Mouse (Mus musculus) limb, embryonic 12.5 days (tissue): ENCODE measurements around the gene Brpf3. TPM values are rescaled to one million over a fixed set of nuclear protein-coding genes. Genes with fewer than 3 reads are reported as not detected.

Experiments
- ATAC-seq: fragments of 200-750 bp; cut with Nextera tagmentation; 2 replicates; pipeline ENCODE4 v1.8.0; 2017; ENCODE audit warnings: low read depth, moderate TSS enrichment; ENCODE audit not compliant: insufficient number of reproducible peaks, insufficient read depth, low FRiP score, low TSS enrichment
- H3K27ac ChIP-seq: fragments of 300-500 bp; sonication (generic); 2 replicates; pipeline ENCODE4 v1.5.1; 2016; ENCODE audit warnings: mild to moderate bottlenecking, moderate library complexity
- H3K27me3 ChIP-seq: fragments of 300-500 bp; sonication (generic); 2 replicates; pipeline ENCODE4 v1.6.1; 2016; ENCODE audit warnings: mild to moderate bottlenecking, moderate library complexity
- H3K36me3 ChIP-seq: fragments of 300-500 bp; sonication (generic); 2 replicates; pipeline ENCODE4 v1.6.1; 2016; ENCODE audit warnings: mild to moderate bottlenecking, moderate library complexity
- H3K4me1 ChIP-seq: fragments of 300-500 bp; sonication (generic); replicated peaks from 2 replicates; pipeline ENCODE4 v1.6.1; 2016
- H3K4me2 ChIP-seq: fragments of 300-500 bp; sonication (generic); 2 replicates; pipeline ENCODE4 v1.6.1; 2016; ENCODE audit warnings: mild to moderate bottlenecking, moderate library complexity
- H3K4me3 ChIP-seq: fragments of 300-500 bp; sonication (generic); replicated peaks from 2 replicates; pipeline ENCODE4 v1.5.1; 2016; ENCODE audit warnings: mild to moderate bottlenecking
- H3K9ac ChIP-seq: fragments of 300-500 bp; sonication (generic); replicated peaks from 2 replicates; pipeline ENCODE4 v1.6.1; 2016; ENCODE audit warnings: mild to moderate bottlenecking, moderate library complexity
- H3K9me3 ChIP-seq: fragments of 300-500 bp; sonication (generic); 2 replicates; pipeline ENCODE4 v1.6.1; 2016; ENCODE audit warnings: mild to moderate bottlenecking, moderate library complexity
- WGBS: fragments of 180-500 bp; shearing (Covaris S2); methylation state at CpG from one replicate; pipeline ENCODE4 v1.1.7; 2016; 5-methylcytosine and 5-hydroxymethylcytosine counted together
- polyA plus RNA-seq: library from polyadenylated mRNA; unstranded; fragments of >200 nt; fragmentation: Nextera tagmentation; extraction: Ambion mirVana; gene quantifications from 2 replicates; pipeline ENCODE4 v1.2.1, GENCODE M21; 2016

Brpf3 gene
- polyA plus RNA-seq = 12.7 and 13.0 TPM in 2 replicates

DNA sequence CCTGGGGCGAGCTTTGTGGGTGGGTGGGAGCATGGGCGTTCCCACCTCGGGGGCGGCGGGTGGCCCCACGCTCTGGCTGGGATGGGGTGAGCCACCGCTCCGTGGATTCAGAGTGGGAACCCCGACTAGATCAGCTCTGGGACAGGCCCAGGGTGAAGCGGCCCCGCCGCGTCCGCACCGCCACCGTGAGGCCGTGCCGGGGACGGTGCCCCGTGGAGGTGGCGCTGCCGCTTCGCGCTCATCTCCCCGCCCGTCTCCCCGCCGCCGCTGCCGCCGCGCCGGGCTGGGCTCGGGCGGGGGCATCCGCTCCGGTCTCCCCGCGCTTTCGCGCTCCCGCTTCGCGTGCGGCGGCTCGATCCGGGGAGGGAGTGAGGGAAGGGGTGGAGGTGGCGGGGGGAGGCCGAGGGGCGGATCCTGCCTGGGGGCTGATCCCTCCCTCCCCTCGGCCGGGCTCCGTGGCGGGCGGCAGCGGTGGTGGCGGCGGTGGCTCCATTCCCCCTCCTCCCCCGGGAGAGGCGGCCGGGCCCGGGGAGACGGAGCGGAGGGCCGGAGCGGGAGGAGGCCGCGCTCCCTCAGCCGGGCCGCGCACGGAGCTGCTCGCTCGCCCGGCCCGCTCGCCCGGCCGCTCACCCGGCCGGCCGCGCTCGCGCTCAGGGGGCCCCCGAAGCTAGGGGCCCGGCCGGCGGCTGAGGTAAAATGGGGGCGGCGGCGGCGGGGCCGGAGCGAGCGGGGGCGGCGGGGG is at the start of gene Brpf3:
Gene Brpf3 (plus strand): TSS at position 420 of the 742 bp plus-strand sequence.
- H3K9ac ChIP-seq = peak within 1 kb of the TSS; percentile 99
- peak within 1 kb of the TSS; percentile 97 for H3K27ac ChIP-seq
- H3K4me3 ChIP-seq = peak within 1 kb of the TSS; percentile 94
- H3K36me3 ChIP-seq = peaks cover 6% of the 10 kb centered on the region
- peak; percentile 61 for ATAC-seq
- H3K27me3 ChIP-seq = no peaks in the 10 kb centered on the region
- no peaks in the 10 kb centered on the region for H3K9me3 ChIP-seq
- under 1% methylated on average over 67 of the region's 99 CpGs for WGBS
- H3K4me2 ChIP-seq = peak within 1 kb of the TSS; percentile 95
- peaks cover 27% of the 10 kb centered on the region for H3K4me1 ChIP-seq

GRCm38 (mm10) chr17:28756447-28756846 is 44.4 kb upstream of the Brpf3 start:
- no peaks in the 10 kb centered on the region for H3K36me3 ChIP-seq
- H3K4me1 ChIP-seq = no peaks in the 10 kb centered on the region
- ATAC-seq = no peak
- H3K27me3 ChIP-seq = no peaks in the 10 kb centered on the region
- H3K4me3 ChIP-seq = no peak overlapping the region
- H3K27ac ChIP-seq = no peak overlapping the region
- no peak overlapping the region for H3K4me2 ChIP-seq
- H3K9me3 ChIP-seq = no peaks in the 10 kb centered on the region
- WGBS = 51% methylated on average over 5 of the region's 5 CpGs
- H3K9ac ChIP-seq = no peak overlapping the region

DNA sequence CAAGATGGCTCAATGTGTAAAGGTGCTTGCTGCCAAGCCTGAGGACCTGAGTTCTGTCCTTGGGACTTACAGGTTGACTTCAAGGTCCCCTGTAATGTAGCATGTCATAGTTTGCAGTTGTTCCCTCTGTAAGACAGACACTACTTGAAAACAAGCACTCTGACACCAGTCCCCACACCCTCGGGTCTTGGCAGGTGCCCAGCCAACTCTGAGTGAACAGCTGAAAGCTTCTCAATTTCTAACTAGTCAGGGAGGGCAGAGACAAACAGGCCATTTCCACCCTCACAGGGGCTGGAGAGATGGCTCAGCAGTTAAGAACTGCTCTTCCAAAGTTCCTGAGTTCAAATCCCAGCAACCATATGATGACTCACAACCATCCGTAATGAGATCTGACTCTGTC is 43.4 kb upstream of the Brpf3 start:
- Histone ChIP-seq H3K4me3 (no peak overlapping the region), H3K4me2 (no peak overlapping the region), H3K9ac (no peak overlapping the region), H3K9me3 (no peaks in the 10 kb centered on the region), H3K27me3 (no peaks in the 10 kb centered on the region), H3K27ac (no peak overlapping the region), H3K4me1 (no peaks in the 10 kb centered on the region), H3K36me3 (no peaks in the 10 kb centered on the region)
- ATAC-seq = no peak
- 75% methylated on average over 2 of the region's 2 CpGs for WGBS

DNA sequence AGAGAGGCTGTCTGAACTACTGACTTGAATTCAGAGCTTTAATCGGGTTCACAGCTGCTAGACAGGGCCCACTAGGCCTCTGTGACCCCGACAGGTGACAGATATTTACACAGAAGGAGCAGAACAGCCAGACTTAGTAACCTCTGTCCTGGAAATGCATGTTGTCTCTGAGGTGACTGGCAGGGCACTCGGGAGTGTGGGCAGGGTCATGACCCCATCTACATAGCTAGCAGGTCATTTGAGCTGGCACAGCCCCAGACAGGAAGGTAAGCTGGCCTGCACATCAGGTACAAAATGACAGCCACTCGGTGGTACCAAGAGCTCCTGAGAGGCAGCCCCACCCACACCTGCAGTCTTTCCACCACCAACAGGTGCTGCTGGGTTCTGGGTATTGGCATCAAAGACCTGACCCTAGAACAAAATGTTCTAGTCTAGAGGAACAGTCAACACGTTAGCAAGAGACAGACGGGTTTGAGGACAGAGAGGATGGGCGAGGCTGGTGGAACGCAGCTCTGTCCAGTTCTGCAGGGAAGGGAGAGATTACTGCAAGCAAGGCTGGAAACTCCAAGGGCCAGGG is 40.1 kb upstream of the Brpf3 start:
- Histone ChIP-seq H3K4me3 (no peak overlapping the region), H3K27ac (no peak overlapping the region), H3K4me1 (no peaks in the 10 kb centered on the region), H3K9ac (no peak overlapping the region), H3K9me3 (no peaks in the 10 kb centered on the region), H3K27me3 (no peaks in the 10 kb centered on the region), H3K36me3 (no peaks in the 10 kb centered on the region), H3K4me2 (no peak overlapping the region)
- 61% methylated on average over 8 of the region's 8 CpGs for WGBS
- ATAC-seq = no peak

- no peak for ATAC-seq
- no peak overlapping the region for H3K4me2 ChIP-seq
- H3K27ac ChIP-seq = no peak overlapping the region
- no peak overlapping the region for H3K9ac ChIP-seq
- 17% methylated on average over 3 of the region's 3 CpGs for WGBS
- H3K4me1 ChIP-seq = no peaks in the 10 kb centered on the region
- H3K36me3 ChIP-seq = no peaks in the 10 kb centered on the region
- H3K4me3 ChIP-seq = no peak overlapping the region
- H3K9me3 ChIP-seq = no peaks in the 10 kb centered on the region
- H3K27me3 ChIP-seq = peaks cover 8% of the 10 kb centered on the region; the same call in 1 of the 2 replicates
Measured at GRCm38 (mm10) chr17:28761871-28762270, 39.0 kb upstream of the Brpf3 start.

DNA sequence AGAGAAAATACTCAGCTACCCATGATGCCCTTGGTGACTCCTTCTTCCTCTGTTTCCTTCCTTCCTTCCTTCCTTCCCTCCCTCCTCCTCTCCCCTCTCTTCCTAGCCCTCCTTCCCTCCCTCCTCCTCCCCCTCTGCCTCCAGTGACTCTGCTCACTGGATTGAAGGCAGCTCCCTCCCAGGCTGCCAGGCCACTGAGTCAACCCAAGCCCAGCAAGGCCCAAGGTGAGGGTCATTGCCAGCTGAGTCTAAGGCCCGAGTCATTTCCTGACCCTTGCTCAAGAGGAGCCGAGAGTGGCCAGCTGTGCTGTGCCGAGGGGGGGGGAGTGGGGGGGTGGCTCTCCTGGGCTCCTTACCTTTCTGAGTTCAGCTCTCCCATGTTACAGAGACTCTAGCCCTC is 34.7 kb upstream of the Brpf3 start:
- no peak overlapping the region for H3K27ac ChIP-seq
- no peaks in the 10 kb centered on the region for H3K36me3 ChIP-seq
- no peak overlapping the region for H3K4me2 ChIP-seq
- no peaks in the 10 kb centered on the region for H3K9me3 ChIP-seq
- H3K4me1 ChIP-seq = peaks cover 19% of the 10 kb centered on the region
- peaks cover 48% of the 10 kb centered on the region for H3K27me3 ChIP-seq
- 57% methylated on average over 3 of the region's 3 CpGs for WGBS
- no peak overlapping the region for H3K9ac ChIP-seq
- H3K4me3 ChIP-seq = no peak overlapping the region
- no peak for ATAC-seq

DNA sequence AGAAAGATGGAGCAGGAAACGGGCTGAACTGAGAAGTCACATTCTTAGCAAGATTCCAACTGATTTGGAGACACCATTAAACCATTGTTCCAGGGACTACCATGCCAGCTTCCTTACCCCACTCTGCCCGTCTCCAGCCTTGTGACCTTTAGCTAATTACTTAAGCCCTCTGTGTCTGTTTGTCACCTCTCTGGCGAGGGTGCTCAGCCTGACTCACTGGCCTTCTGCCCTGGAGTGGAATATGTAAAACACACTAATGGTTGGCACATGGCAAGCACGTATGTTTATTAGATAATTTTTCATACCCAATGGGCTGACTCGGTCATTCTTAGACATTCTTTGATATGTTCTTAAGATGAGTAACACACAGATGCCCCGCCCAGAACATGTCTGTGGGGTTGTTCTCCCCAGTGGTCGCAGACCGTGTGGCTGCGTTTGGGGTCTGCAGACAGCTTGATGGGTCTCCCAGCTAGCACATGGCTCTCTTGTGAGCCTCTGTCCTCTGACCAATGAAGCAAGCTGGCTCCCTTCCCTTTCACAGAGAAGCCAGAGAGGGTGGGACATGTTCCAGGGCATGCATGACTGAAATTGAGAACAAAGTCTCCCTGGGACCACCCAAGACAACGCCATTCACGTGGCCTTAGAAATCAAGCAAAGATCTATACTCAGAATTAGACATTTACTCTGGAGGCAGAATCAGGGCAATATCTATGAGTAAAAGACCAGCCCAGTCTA is 33.9 kb upstream of the Brpf3 start:
- no peak for ATAC-seq
- H3K4me3 ChIP-seq = no peak overlapping the region
- WGBS = 72% methylated on average over 11 of the region's 11 CpGs
- peaks cover 19% of the 10 kb centered on the region for H3K4me1 ChIP-seq
- H3K9me3 ChIP-seq = no peaks in the 10 kb centered on the region
- H3K36me3 ChIP-seq = no peaks in the 10 kb centered on the region
- peaks cover 56% of the 10 kb centered on the region for H3K27me3 ChIP-seq
- H3K9ac ChIP-seq = no peak overlapping the region
- H3K27ac ChIP-seq = no peak overlapping the region
- H3K4me2 ChIP-seq = no peak overlapping the region

DNA sequence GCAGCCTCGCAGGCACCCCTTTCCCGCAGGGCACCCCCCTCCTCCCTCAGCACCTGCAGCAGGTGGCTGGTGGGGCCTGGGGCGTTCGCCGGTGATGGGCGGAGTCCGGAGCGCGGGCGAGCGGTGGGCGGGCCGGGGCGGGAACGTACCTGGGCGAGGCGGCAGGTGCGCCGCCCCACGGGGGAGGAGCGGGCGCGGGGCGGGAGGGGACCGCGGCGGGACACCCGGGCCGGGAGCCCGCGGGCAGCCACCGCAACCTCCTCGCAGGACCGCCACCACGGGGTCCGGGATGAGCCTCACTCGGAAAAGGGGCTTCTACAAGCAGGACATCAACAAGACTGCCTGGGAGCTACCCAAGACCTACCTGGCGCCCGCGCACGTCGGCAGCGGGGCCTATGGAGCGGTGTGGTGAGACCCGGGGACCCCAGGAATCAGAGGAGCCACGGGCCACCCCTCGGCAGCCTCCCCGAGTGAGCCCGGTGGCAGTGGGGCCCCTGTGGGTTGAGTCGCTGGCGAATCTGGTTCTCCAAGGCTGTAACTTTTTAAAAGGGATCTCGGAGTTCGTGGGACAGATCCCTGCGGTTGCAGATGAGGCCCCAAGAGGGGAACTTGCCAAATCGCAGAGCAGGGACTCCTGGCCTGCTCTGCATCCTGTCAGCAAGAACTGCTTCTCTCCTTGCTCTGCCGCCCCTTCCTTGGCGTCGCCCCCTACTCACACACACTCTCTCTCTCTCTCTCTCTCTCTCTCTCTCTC is 31.6 kb upstream of the Brpf3 start, which contains the start of gene Mapk13:
Gene Mapk13 (plus strand): TSS at position 177 of the 754 bp plus-strand sequence.
- under 1% methylated on average over 46 of the region's 58 CpGs for WGBS
- Histone ChIP-seq H3K4me2 (peak within 1 kb of the TSS; percentile 91), H3K36me3 (no peaks in the 10 kb centered on the region), H3K4me3 (peak within 1 kb of the TSS; percentile 50), H3K27ac (no peak within 1 kb of the TSS), H3K4me1 (peaks cover 19% of the 10 kb centered on the region), H3K9me3 (no peaks in the 10 kb centered on the region), H3K9ac (peak within 1 kb of the TSS; percentile 60), H3K27me3 (peaks cover 58% of the 10 kb centered on the region)
- ATAC-seq = no peak

- Histone ChIP-seq H3K9me3 (no peaks in the 10 kb centered on the region), H3K9ac (peak overlapping the region; percentile 60), H3K27me3 (peaks cover 58% of the 10 kb centered on the region), H3K4me3 (peak overlapping the region; percentile 50), H3K4me1 (peaks cover 19% of the 10 kb centered on the region), H3K36me3 (no peaks in the 10 kb centered on the region), H3K27ac (no peak overlapping the region), H3K4me2 (peak overlapping the region; percentile 91)
- WGBS = 6% methylated on average over 24 of the region's 24 CpGs
- no peak for ATAC-seq
Measured at GRCm38 (mm10) chr17:28769875-28770421, 30.9 kb upstream of the Brpf3 start.

DNA sequence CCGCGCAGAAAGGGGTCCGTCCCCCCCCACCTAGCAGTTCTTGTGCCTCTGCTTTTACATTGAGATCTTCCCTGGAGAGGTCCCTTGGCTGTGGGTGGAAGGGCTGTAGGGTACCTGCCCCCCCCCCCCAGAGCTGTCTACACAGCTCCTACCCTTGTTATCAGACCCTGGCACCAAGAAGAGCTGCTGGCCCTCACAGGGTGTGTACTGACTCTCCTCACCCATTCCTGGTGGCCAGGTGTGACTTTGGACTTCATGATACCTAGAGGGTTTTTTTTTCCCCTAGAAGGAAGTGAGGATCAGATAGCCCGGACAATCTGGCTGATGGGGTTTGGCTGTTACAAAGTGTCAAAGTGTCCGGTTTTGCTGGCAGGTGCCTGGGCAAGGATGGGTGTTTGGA is 29.6 kb upstream of the Brpf3 start:
- 95% methylated on average over 5 of the region's 5 CpGs for WGBS
- Histone ChIP-seq H3K4me1 (peaks cover 19% of the 10 kb centered on the region), H3K9me3 (no peaks in the 10 kb centered on the region), H3K4me2 (no peak overlapping the region), H3K36me3 (no peaks in the 10 kb centered on the region), H3K9ac (no peak overlapping the region), H3K4me3 (no peak overlapping the region), H3K27ac (no peak overlapping the region), H3K27me3 (peaks cover 56% of the 10 kb centered on the region)
- ATAC-seq = no peak
